Comparison of ENCODE assay signal across 8 mouse cellular contexts in genomic region chr1:165858356-165858755, GRCm38 (mm10).
DNase-seq lines count a peak whose midpoint lies in the region; ATAC-seq and TF ChIP-seq lines count a peak whose summit lies in the region.

No protein-coding gene starts in this region.

- H3K36me3 ChIP-seq in liver, embryonic 14.5 days (replicated peaks; ENCODE audit: control insufficient read depth, insufficient read depth, low read depth), result no peaks in the 10 kb centered on the region

- no peaks in the 10 kb centered on the region for H3K27me3 ChIP-seq in liver, embryonic 14.5 days (ENCODE audit: control insufficient read depth, insufficient read depth, low read length)

- no peak overlapping the region for H3K4me2 ChIP-seq in liver, embryonic 14.5 days (ENCODE audit: low read depth)

- WGBS in liver, embryonic 14.5 days (ENCODE audit: insufficient replicate concordance), result 77% methylated on average over 5 of the region's 5 CpGs

- 0 out of 2 replicates have a peak, but pooled peaks have one; percentile 27 for ATAC-seq in liver, embryonic 14.5 days (ENCODE audit: insufficient read depth)

- H3K9me3 ChIP-seq in liver, embryonic 14.5 days (ENCODE audit: control insufficient read depth, low read length), result no peaks in the 10 kb centered on the region

- intact Hi-C loops in gastrocnemius, postnatal 14 days (cut with DNase I; ENCODE audit: low total_unique reads), result loop anchor here (5.0 to 10.0 kb wide), 3 partner anchors 76 to 294 kb away; no protein-coding TSS in a partner anchor

- H3K27ac ChIP-seq in liver, embryonic 14.5 days, result no peak overlapping the region

- H3K4me1 ChIP-seq in liver, embryonic 14.5 days (replicated peaks; ENCODE audit: control insufficient read depth in 2 of 2, insufficient read depth in 2 of 2, low read length in 1 of 2), result peaks cover 0 to 7% of the 10 kb centered on the region in 2 experiments; a peak in 2 of 4 replicates

- no peak for TF ChIP-seq EP300 in liver, embryonic 14.5 days (IDR thresholded peaks at IDR 0.05; ENCODE audit: low read depth)

- H3K4me3 ChIP-seq in liver, embryonic 14.5 days (ENCODE audit: insufficient read depth in 1 of 2, low read depth in 2 of 2, low read length in 2 of 2), result no peak overlapping the region

- no peak overlapping the region for H3K9ac ChIP-seq in liver, embryonic 14.5 days (replicated peaks)

- peak; percentile 72 for TF ChIP-seq CTCF in liver, embryonic 14.5 days (IDR thresholded peaks at IDR 0.05; ENCODE audit: low read depth)

- peak; percentile 17 for DNase-seq in kidney, adult 18-20 months
- DNase-seq in kidney, postnatal 10 days, result no peak
- peak; percentile 29 to 36 for DNase-seq in B cell, adult 2 months
- DNase-seq in NIH3T3 (ENCODE audit: low read depth), result peak; percentile 74
- no peak for DNase-seq in liver, embryonic 14.5 days (ENCODE audit: low read depth in 3 of 3, low spot score in 3 of 3)
- DNase-seq in cerebellum, adult 9-10 months, result no peak
- DNase-seq in natural killer cell, adult 2 months (ENCODE audit: low spot score in 2 of 2), result no peak
- DNase-seq in gastrocnemius, postnatal 14 days, result no peak

Comparison
In these comparisons a context has a peak if more than half of its experiments do, and no peak if none do; other contexts are left out.
1. DNase-seq: peak in kidney, adult 18-20 months (single experiment), B cell, adult 2 months (2 of 2) and NIH3T3 (single experiment); none in kidney, postnatal 10 days (single experiment), liver, embryonic 14.5 days (0 of 3), cerebellum, adult 9-10 months (single experiment), natural killer cell, adult 2 months (0 of 2) and gastrocnemius, postnatal 14 days (single experiment).